Mouse (Mus musculus) myocyte (in vitro differentiated cells): ENCODE measurements at regions not wholly inside any gene's neighbourhood (a gene's known extent, or its start where the extent isn't known, plus 50 kb on each side); places are given as distances from the start of the nearest gene placed in this dataset.

ENCODE experiments used
- MAX ChIP-seq: IDR thresholded peaks from one replicate; pipeline ENCODE4 v1.6.1; 2011; ENCODE audit warnings: low read depth, mild to moderate bottlenecking, control low read depth
- POLR2A ChIP-seq: IDR thresholded peaks from one replicate; pipeline ENCODE4 v1.6.1; 2011; ENCODE audit warnings: low read depth, mild to moderate bottlenecking, control low read depth, moderate library complexity; ENCODE audit not compliant: insufficient read length
- TCF3 ChIP-seq: IDR thresholded peaks from one replicate; pipeline ENCODE4 v1.6.1; 2011; ENCODE audit warnings: low read depth, control low read depth; ENCODE audit not compliant: insufficient read length

DNA sequence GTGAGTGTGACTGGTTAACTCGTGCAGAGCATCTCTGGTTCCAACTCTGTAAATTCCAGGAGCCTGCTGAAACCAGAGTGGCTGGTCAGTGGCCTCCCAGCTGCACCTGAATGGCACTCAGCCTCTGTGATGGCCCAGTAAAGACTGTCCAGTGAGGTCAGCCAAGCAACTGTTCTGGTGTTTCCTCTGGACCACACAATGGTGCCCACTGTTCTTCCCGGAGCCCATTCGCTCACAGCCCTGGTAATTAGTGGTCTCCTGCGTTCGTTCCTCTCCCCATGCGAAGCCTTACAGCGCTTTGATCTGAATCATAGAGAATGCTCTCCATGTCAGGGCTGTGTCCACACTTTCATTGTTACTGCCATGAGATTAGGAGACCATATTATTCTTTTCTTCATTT lies 75.5 kb downstream of the Enkur start:
- TF ChIP-seq POLR2A: no peak
- TF ChIP-seq MAX: no peak
- TF ChIP-seq TCF3: no peak
